Mouse (Mus musculus) E14TG2a.4 (cell line): ENCODE measurements around the gene Zkscan3.

Experiments
- H3K27me3 ChIP-seq: 2 replicates; pipeline ENCODE4 v1.6.1; 2014; ENCODE audit warnings: low read length, control low read depth; ENCODE audit not compliant: insufficient read depth
- H3K36me3 ChIP-seq: 2 replicates; pipeline ENCODE4 v1.6.1; 2014; ENCODE audit warnings: low read length, control low read depth; ENCODE audit not compliant: insufficient read depth
- H3K4me1 ChIP-seq: replicated peaks from 2 replicates; pipeline ENCODE4 v1.6.1; 2014; ENCODE audit warnings: low read depth, low read length, control low read depth
- H3K4me3 ChIP-seq: replicated peaks from 2 replicates; pipeline ENCODE4 v1.5.1; 2014; ENCODE audit warnings: mild to moderate bottlenecking, low read length
- H3K9me3 ChIP-seq: 2 replicates; pipeline ENCODE4 v1.6.1; 2014; ENCODE audit warnings: low read length, control low read depth
- CTCF ChIP-seq: conservative IDR thresholded peaks from 2 replicates; pipeline ENCODE4 v1.5.1; 2014; ENCODE audit warnings: low read length
- NANOG ChIP-seq: IDR thresholded peaks from 2 replicates; pipeline ENCODE4 v1.6.1; 2014; ENCODE audit warnings: borderline replicate concordance, low read length, mixed read lengths
- POU5F1 ChIP-seq: IDR thresholded peaks from 2 replicates; pipeline ENCODE4 v1.6.1; 2014; ENCODE audit warnings: low read length, borderline replicate concordance

Zkscan3 gene

GRCm38 (mm10) chr13:21418865-21419264, 16.3 kb upstream of the Zkscan3 start:
- H3K4me3 ChIP-seq = no peak overlapping the region
- H3K9me3 ChIP-seq = no peaks in the 10 kb centered on the region
- H3K27me3 ChIP-seq = no peaks in the 10 kb centered on the region
- no peaks in the 10 kb centered on the region for H3K36me3 ChIP-seq
- H3K4me1 ChIP-seq = 0 out of 2 replicates have a peak, but pooled peaks cover 3% of the 10 kb centered on the region
- TF ChIP-seq NANOG (no peak), POU5F1 (no peak), CTCF (no peak)

- no peak for TF ChIP-seq NANOG
- no peak for TF ChIP-seq CTCF
- no peak for TF ChIP-seq POU5F1
- no peaks in the 10 kb centered on the region for H3K27me3 ChIP-seq
These were observed 14.9 kb upstream of the Zkscan3 start for GRCm38 (mm10) chr13:21417298-21418010.

GRCm38 (mm10) chr13:21415750-21416149, 13.2 kb upstream of the Zkscan3 start:
- TF ChIP-seq POU5F1 (no peak), NANOG (no peak), CTCF (no peak)
- Histone ChIP-seq H3K9me3 (no peaks in the 10 kb centered on the region), H3K27me3 (no peaks in the 10 kb centered on the region), H3K4me1 (0 out of 2 replicates have a peak, but pooled peaks cover 3% of the 10 kb centered on the region), H3K36me3 (no peaks in the 10 kb centered on the region), H3K4me3 (no peak overlapping the region)

More at GRCm38 (mm10) chr13:21417298-21418010, 14.9 kb upstream of the Zkscan3 start:
- Histone ChIP-seq H3K4me1 (0 out of 2 replicates have a peak, but pooled peaks cover 3% of the 10 kb centered on the region), H3K4me3 (no peak overlapping the region), H3K9me3 (no peaks in the 10 kb centered on the region), H3K36me3 (no peaks in the 10 kb centered on the region)

GRCm38 (mm10) chr13:21415266-21415665, 12.7 kb upstream of the Zkscan3 start:
- TF ChIP-seq POU5F1 = no peak
- no peak for TF ChIP-seq NANOG
- TF ChIP-seq CTCF = no peak
- Histone ChIP-seq H3K4me3 (no peak overlapping the region), H3K27me3 (no peaks in the 10 kb centered on the region), H3K4me1 (0 out of 2 replicates have a peak, but pooled peaks cover 3% of the 10 kb centered on the region), H3K36me3 (no peaks in the 10 kb centered on the region), H3K9me3 (no peaks in the 10 kb centered on the region)

- Histone ChIP-seq H3K27me3 (no peaks in the 10 kb centered on the region), H3K4me1 (0 out of 2 replicates have a peak, but pooled peaks cover 3% of the 10 kb centered on the region), H3K36me3 (no peaks in the 10 kb centered on the region), H3K4me3 (no peak overlapping the region), H3K9me3 (no peaks in the 10 kb centered on the region)
- no peak for TF ChIP-seq CTCF
- TF ChIP-seq NANOG = no peak
- TF ChIP-seq POU5F1 = no peak
These were observed 12.0 kb upstream of the Zkscan3 start for GRCm38 (mm10) chr13:21414231-21415212.

GRCm38 (mm10) chr13:21408805-21409459, 6.4 kb upstream of the Zkscan3 start:
- Histone ChIP-seq H3K36me3 (no peaks in the 10 kb centered on the region), H3K9me3 (no peaks in the 10 kb centered on the region), H3K27me3 (no peaks in the 10 kb centered on the region), H3K4me1 (peaks cover 15% of the 10 kb centered on the region), H3K4me3 (peak overlapping the region; percentile 78)
- no peak for TF ChIP-seq NANOG
- TF ChIP-seq CTCF = no peak
- no peak for TF ChIP-seq POU5F1

GRCm38 (mm10) chr13:21407969-21408804, 5.6 kb upstream of the Zkscan3 start:
- Histone ChIP-seq H3K36me3 (no peaks in the 10 kb centered on the region), H3K4me1 (peaks cover 15% of the 10 kb centered on the region)
- TF ChIP-seq NANOG (no peak), CTCF (no peak), POU5F1 (no peak)

More at GRCm38 (mm10) chr13:21407969-21408804, 5.6 kb upstream of the Zkscan3 start:
- Histone ChIP-seq H3K9me3 (no peaks in the 10 kb centered on the region), H3K27me3 (no peaks in the 10 kb centered on the region), H3K4me3 (peak overlapping the region; percentile 78)
